8 mouse cellular contexts compared by ENCODE assay signal in the genomic region with DNA sequence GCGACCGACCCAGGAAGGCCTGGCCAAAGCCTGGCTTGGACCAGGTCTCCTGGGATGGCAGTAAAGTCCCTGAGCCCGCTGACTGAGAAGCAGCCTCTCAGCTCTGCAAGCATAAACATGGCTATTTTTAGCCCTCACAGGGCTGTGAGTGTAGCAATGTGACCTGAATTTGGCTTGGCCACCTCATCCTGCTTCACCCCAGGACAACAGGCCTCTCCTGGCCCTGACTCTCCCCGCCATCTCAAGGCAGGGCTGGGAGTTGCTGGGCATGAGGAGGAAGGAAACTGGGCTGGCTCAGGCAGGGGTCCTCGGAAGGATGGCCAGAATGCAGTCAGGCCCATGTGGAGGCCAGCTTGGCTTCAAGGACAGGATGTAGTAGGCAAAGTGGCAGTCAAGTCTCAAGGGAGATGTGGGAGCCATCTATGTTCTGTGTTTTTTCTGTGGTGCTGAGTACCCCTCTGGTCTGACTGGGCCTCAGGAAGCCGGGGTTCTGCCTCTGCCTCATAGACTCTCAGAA. TPM values are rescaled to one million over a fixed set of nuclear protein-coding genes. Genes with fewer than 3 reads are reported as not detected.
DNase-seq lines count a peak whose midpoint lies in the region; ATAC-seq and TF ChIP-seq lines count a peak whose summit lies in the region.

No protein-coding gene starts in this region.

- no peak for TF ChIP-seq POLR2A in bone marrow macrophage, adult 2 months (IDR thresholded peaks at IDR 0.05; ENCODE audit: borderline replicate concordance, low read depth, low read length)

- no peaks in the 10 kb centered on the region for H3K36me3 ChIP-seq in hindbrain, embryonic 10.5 days
- no peaks in the 10 kb centered on the region for H3K36me3 ChIP-seq in hindbrain, embryonic 12.5 days
- H3K36me3 ChIP-seq in midbrain, embryonic 15.5 days (replicated peaks), result no peaks in the 10 kb centered on the region

- WGBS in hindbrain, embryonic 10.5 days, result 82% methylated on average over 6 of the region's 6 CpGs
- 62% methylated on average over 6 of the region's 6 CpGs for WGBS in hindbrain, embryonic 12.5 days
- WGBS in midbrain, embryonic 15.5 days, result 81% methylated on average over 6 of the region's 6 CpGs

- TF ChIP-seq CTCF in bone marrow macrophage, adult 2 months (IDR thresholded peaks at IDR 0.05; ENCODE audit: low read depth, low read length), result no peak

- peaks cover 99% of the 10 kb centered on the region for H3K4me1 ChIP-seq in hindbrain, embryonic 10.5 days (replicated peaks)
- H3K4me1 ChIP-seq in hindbrain, embryonic 12.5 days, result peaks cover 90% of the 10 kb centered on the region
- H3K4me1 ChIP-seq in bone marrow macrophage, adult 2 months (ENCODE audit: control insufficient read depth, insufficient read depth, low read length), result peaks cover 91% of the 10 kb centered on the region
- H3K4me1 ChIP-seq in midbrain, embryonic 15.5 days, result peaks cover 87% of the 10 kb centered on the region

- no peak overlapping the region for H3K4me3 ChIP-seq in hindbrain, embryonic 10.5 days
- H3K4me3 ChIP-seq in hindbrain, embryonic 12.5 days, result no peak overlapping the region
- no peak overlapping the region for H3K4me3 ChIP-seq in bone marrow macrophage, adult 2 months (ENCODE audit: insufficient read depth, low read length)
- no peak overlapping the region for H3K4me3 ChIP-seq in midbrain, embryonic 15.5 days

- ATAC-seq in hindbrain, embryonic 12.5 days (ENCODE audit: low FRiP score), result no peak
- no peak for ATAC-seq in midbrain, embryonic 15.5 days (replicated peaks)

- H3K4me2 ChIP-seq in hindbrain, embryonic 12.5 days (replicated peaks), result no peak overlapping the region
- no peak overlapping the region for H3K4me2 ChIP-seq in midbrain, embryonic 15.5 days

- 0 out of 2 replicates have a peak overlapping the region, but pooled peaks have one; percentile 16 for H3K27ac ChIP-seq in hindbrain, embryonic 10.5 days
- H3K27ac ChIP-seq in hindbrain, embryonic 12.5 days, result no peak overlapping the region
- H3K27ac ChIP-seq in bone marrow macrophage, adult 2 months (ENCODE audit: insufficient read depth, low read depth, low read length), result peak overlapping the region; percentile 52
- peak overlapping the region; percentile 42; the same call in 1 of the 2 replicates for H3K27ac ChIP-seq in midbrain, embryonic 15.5 days

- H3K27me3 ChIP-seq in hindbrain, embryonic 10.5 days (ENCODE audit: insufficient read depth, poor library complexity, severe bottlenecking), result no peaks in the 10 kb centered on the region
- no peaks in the 10 kb centered on the region for H3K27me3 ChIP-seq in hindbrain, embryonic 12.5 days
- no peaks in the 10 kb centered on the region for H3K27me3 ChIP-seq in midbrain, embryonic 15.5 days (replicated peaks)

- no peak for DNase-seq in hindbrain, embryonic 10.5 days (ENCODE audit: low spot score)
- peak; percentile 77 for DNase-seq in heart, adult 8-10 months (ENCODE audit: low spot score)
- DNase-seq in kidney, postnatal 25 days, result peak; percentile 61 to 87
- no peak for DNase-seq in embryo, embryonic 10.5 days (ENCODE audit: low spot score)
- DNase-seq in retina, embryonic 14.5 days (ENCODE audit: low spot score), result no peak

- H3K9me3 ChIP-seq in hindbrain, embryonic 10.5 days, result no peaks in the 10 kb centered on the region
- no peaks in the 10 kb centered on the region for H3K9me3 ChIP-seq in hindbrain, embryonic 12.5 days (replicated peaks)
- no peaks in the 10 kb centered on the region for H3K9me3 ChIP-seq in midbrain, embryonic 15.5 days

- no peak overlapping the region for H3K9ac ChIP-seq in hindbrain, embryonic 12.5 days
- no peak overlapping the region for H3K9ac ChIP-seq in midbrain, embryonic 15.5 days

RNA-seq across cellular contexts. Expression of a gene that starts 29.2 kb away (rescaled TPM):
- 44.4 and 60.1 TPM in 2 replicates for polyA plus RNA-seq in hindbrain, embryonic 10.5 days (2016; fragmentation: Nextera tagmentation; extraction: Ambion mirVana)
- polyA plus RNA-seq in hindbrain, embryonic 12.5 days (2016; fragmentation: Nextera tagmentation; extraction: Ambion mirVana), result 66.5 and 69.4 TPM in 2 replicates
- 78.1 and 99.2 TPM in 2 replicates for polyA plus RNA-seq in bone marrow macrophage, adult 2 months (2012; ENCODE audit: insufficient read depth, insufficient read length, missing spikeins)
- 10 to 100 TPM; 34.7 to 44.1 (median 40.4) TPM for total RNA-seq in heart, adult 8-10 months (2022)
- polyA plus RNA-seq in midbrain, embryonic 15.5 days (2015; fragmentation: Nextera tagmentation; extraction: Ambion mirVana), result 77.3 and 78.8 TPM in 2 replicates

Comparison
In these comparisons a context has a peak if more than half of its experiments do, and no peak if none do; other contexts are left out.
1. DNase-seq: peak in heart, adult 8-10 months (single experiment) and kidney, postnatal 25 days (2 of 2); none in hindbrain, embryonic 10.5 days (single experiment), embryo, embryonic 10.5 days (single experiment) and retina, embryonic 14.5 days (single experiment).